Mouse (Mus musculus): ENCODE data around the gene Chmp2b. TPM values are rescaled to one million over a fixed set of nuclear protein-coding genes. Genes with fewer than 3 reads are reported as not detected.
A peak's percentile ranks its signal among the peaks of the same experiment; 100 is the strongest.

Gene Chmp2b
- polyA plus RNA-seq, 1 experiment from 2014 or later, result 26.6 TPM

GRCm38 (mm10) chr16:65559591-65559990, 2.9 kb downstream of the Chmp2b start:
- H3K4me1 ChIP-seq (ENCODE audit: insufficient read depth), result peaks cover 13% of the 10 kb centered on the region
- H3K9me3 ChIP-seq (ENCODE audit: low read length), result no peaks in the 10 kb centered on the region
- H3K36me3 ChIP-seq (replicated peaks; ENCODE audit: insufficient read depth, low read length), result no peaks in the 10 kb centered on the region
- WGBS (ENCODE audit: insufficient replicate concordance), result 46% methylated on average over 2 of the region's 2 CpGs
- H3K4me2 ChIP-seq (ENCODE audit: low read depth, low read length), result no peak overlapping the region
- TF ChIP-seq EP300 (IDR thresholded peaks at IDR 0.05; ENCODE audit: low read depth) (no peak), CTCF (IDR thresholded peaks at IDR 0.05; ENCODE audit: low read depth) (no peak)
- H3K27me3 ChIP-seq (ENCODE audit: insufficient read depth, low read length), result no peaks in the 10 kb centered on the region
- H3K9ac ChIP-seq (replicated peaks), result no peak overlapping the region
- no peak overlapping the region for H3K27ac ChIP-seq (ENCODE audit: low read depth)
- DNase-seq, result no peak
- ATAC-seq, result peak; percentile 24; the same call in 1 of the 2 replicates
- H3K4me3 ChIP-seq (ENCODE audit: low read depth, low read length), result no peak overlapping the region

DNA sequence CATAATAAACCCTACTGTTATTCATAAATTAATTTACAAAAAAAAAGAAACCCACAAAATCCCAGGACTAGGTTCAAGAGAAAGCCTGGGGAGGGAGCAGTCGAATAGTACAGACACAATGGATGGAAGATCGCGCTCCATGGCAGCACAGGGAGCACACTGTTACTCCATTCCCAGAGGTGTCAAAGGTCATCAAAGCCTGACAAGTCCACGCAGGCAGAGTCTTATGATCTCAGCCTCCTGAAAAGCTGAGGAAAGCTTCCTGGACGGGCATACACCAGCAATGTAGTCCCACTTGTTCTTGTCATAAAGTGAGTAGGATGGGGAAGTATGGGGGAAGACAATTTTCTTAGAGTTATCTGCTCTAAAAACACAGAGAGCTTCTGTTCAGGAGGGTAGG, 5.2 kb downstream of the Chmp2b start:
- no peak overlapping the region for H3K9ac ChIP-seq (replicated peaks)
- TF ChIP-seq CTCF (IDR thresholded peaks at IDR 0.05; ENCODE audit: low read depth), result no peak
- no peak for TF ChIP-seq EP300 (IDR thresholded peaks at IDR 0.05; ENCODE audit: low read depth)
- H3K27me3 ChIP-seq (ENCODE audit: insufficient read depth, low read length), result no peaks in the 10 kb centered on the region
- H3K27ac ChIP-seq (ENCODE audit: low read depth), result no peak overlapping the region
- H3K9me3 ChIP-seq (ENCODE audit: low read length), result no peaks in the 10 kb centered on the region
- 71% methylated on average over 5 of the region's 5 CpGs for WGBS (ENCODE audit: insufficient replicate concordance)
- no peak overlapping the region for H3K4me2 ChIP-seq (ENCODE audit: low read depth, low read length)
- ATAC-seq (no peak), DNase-seq (no peak)
- no peaks in the 10 kb centered on the region for H3K36me3 ChIP-seq (replicated peaks; ENCODE audit: insufficient read depth, low read length)
- H3K4me3 ChIP-seq (ENCODE audit: low read depth, low read length), result no peak overlapping the region
- peaks cover 13% of the 10 kb centered on the region for H3K4me1 ChIP-seq (ENCODE audit: insufficient read depth)

DNA sequence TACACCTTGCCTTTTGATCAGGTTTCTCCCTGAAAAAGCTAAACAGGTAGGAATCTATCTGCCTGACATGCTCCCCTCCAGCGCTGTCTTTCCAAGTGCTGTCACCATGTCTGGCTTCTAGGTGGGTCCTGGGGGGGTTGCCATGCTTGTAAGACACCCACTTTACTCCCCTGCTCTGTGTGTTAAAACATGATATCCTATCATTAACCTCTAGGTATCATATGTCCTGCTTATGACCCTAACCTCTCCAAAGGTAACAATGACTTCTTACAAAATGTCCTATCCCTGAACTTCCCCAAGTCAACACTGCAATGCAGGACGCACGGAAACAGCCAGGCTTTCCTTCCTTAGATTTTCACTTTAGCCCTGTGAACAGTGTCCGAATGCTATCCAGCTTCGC, 8.3 kb downstream of the Chmp2b start:
- peaks cover 8% of the 10 kb centered on the region; the same call in 1 of the 2 replicates for H3K36me3 ChIP-seq (replicated peaks; ENCODE audit: insufficient read depth, low read length)
- TF ChIP-seq EP300 (IDR thresholded peaks at IDR 0.05; ENCODE audit: low read depth), result no peak
- no peak for TF ChIP-seq CTCF (IDR thresholded peaks at IDR 0.05; ENCODE audit: low read depth)

DNA sequence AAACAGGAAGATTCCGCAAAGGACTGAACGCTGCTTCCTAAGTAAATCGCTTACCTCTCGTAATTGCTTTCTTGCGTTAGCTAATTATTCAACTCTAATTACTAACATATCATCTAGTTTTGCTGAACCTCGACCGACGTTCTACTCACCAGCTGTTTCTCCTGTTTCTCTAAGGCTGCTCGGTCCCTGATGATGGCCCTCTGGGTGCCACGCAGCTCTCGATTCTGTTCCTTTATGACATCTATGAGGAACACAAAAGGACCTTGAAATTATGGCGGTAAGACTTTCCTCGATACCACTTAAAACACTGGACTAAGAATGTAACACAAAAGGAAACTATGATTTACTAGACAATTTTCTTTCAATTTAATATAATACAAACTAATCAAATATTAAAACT, 11.7 kb downstream of the Chmp2b start:
- no peaks in the 10 kb centered on the region for H3K4me1 ChIP-seq (ENCODE audit: insufficient read depth)
- no peak overlapping the region for H3K27ac ChIP-seq (ENCODE audit: low read depth)
- no peaks in the 10 kb centered on the region for H3K27me3 ChIP-seq (ENCODE audit: insufficient read depth, low read length)
- ATAC-seq (no peak), DNase-seq (no peak)
- TF ChIP-seq CTCF (IDR thresholded peaks at IDR 0.05; ENCODE audit: low read depth) (no peak), EP300 (IDR thresholded peaks at IDR 0.05; ENCODE audit: low read depth) (no peak)
- no peaks in the 10 kb centered on the region for H3K9me3 ChIP-seq (ENCODE audit: low read length)
- no peak overlapping the region for H3K9ac ChIP-seq (replicated peaks)
- H3K36me3 ChIP-seq (replicated peaks; ENCODE audit: insufficient read depth, low read length), result peaks cover 13% of the 10 kb centered on the region
- 87% methylated on average over 13 of the region's 13 CpGs for WGBS (ENCODE audit: insufficient replicate concordance)
- no peak overlapping the region for H3K4me3 ChIP-seq (ENCODE audit: low read depth, low read length)
- no peak overlapping the region for H3K4me2 ChIP-seq (ENCODE audit: low read depth, low read length)

More for the DNA sequence above, 8.3 kb downstream of the Chmp2b start:
- no peak overlapping the region for H3K4me2 ChIP-seq (ENCODE audit: low read depth, low read length)
- H3K4me3 ChIP-seq (ENCODE audit: low read depth, low read length), result no peak overlapping the region
- WGBS (ENCODE audit: insufficient replicate concordance), result 67% methylated on average over 5 of the region's 5 CpGs
- ATAC-seq (no peak), DNase-seq (no peak)
- no peak overlapping the region for H3K9ac ChIP-seq (replicated peaks)
- H3K9me3 ChIP-seq (ENCODE audit: low read length), result no peaks in the 10 kb centered on the region
- H3K27me3 ChIP-seq (ENCODE audit: insufficient read depth, low read length), result no peaks in the 10 kb centered on the region
- H3K27ac ChIP-seq (ENCODE audit: low read depth), result no peak overlapping the region
- H3K4me1 ChIP-seq (ENCODE audit: insufficient read depth), result peaks cover under 1% of the 10 kb centered on the region; the same call in 1 of the 2 replicates

- TF ChIP-seq CTCF (IDR thresholded peaks at IDR 0.05; ENCODE audit: low read depth), result no peak
- TF ChIP-seq EP300 (IDR thresholded peaks at IDR 0.05; ENCODE audit: low read depth), result no peak
- Histone ChIP-seq H3K4me1 (ENCODE audit: insufficient read depth) (no peaks in the 10 kb centered on the region), H3K27me3 (ENCODE audit: insufficient read depth, low read length) (no peaks in the 10 kb centered on the region), H3K36me3 (replicated peaks; ENCODE audit: insufficient read depth, low read length) (peaks cover 23% of the 10 kb centered on the region), H3K4me3 (ENCODE audit: low read depth, low read length) (no peak overlapping the region), H3K4me2 (ENCODE audit: low read depth, low read length) (no peak overlapping the region), H3K9me3 (ENCODE audit: low read length) (no peaks in the 10 kb centered on the region), H3K27ac (ENCODE audit: low read depth) (no peak overlapping the region), H3K9ac (replicated peaks) (no peak overlapping the region)
- WGBS (ENCODE audit: insufficient replicate concordance), result 39% methylated on average over 7 of the region's 7 CpGs
- ATAC-seq (no peak), DNase-seq (no peak)
These were observed 13.6 kb downstream of the Chmp2b start for GRCm38 (mm10) chr16:65548960-65549359.

DNA sequence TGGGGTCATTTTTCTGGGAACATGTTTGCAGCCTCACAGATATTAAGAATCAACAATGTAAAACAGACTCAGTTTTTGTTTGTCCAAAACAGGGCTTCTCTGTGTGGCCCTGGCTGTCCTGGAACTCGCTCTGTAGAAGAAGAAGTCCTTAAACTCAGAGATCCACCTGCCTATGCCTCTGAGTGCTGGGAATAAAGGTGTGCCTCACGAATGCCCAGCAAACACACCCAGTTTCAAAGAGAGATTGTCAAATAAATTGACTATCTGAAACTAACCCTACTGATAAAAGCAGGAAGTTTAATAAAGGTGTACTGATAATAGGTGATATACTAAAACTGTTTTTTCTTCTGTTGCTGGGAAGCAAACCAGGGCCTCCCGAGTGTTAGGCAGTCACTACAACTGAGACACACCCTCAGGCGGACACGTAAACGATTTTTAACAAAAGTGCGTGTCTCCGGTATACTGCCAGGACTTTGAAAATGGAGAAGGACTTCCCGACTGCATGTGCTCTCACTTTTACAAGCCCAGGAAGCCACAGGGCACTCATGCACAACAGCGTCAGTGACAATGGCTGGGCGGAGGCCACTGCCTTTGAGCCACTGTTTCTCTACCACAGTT, 18.7 kb downstream of the Chmp2b start:
- Histone ChIP-seq H3K4me3 (ENCODE audit: low read depth, low read length) (no peak overlapping the region), H3K27ac (ENCODE audit: low read depth) (no peak overlapping the region), H3K4me1 (ENCODE audit: insufficient read depth) (no peaks in the 10 kb centered on the region), H3K27me3 (ENCODE audit: insufficient read depth, low read length) (no peaks in the 10 kb centered on the region), H3K36me3 (replicated peaks; ENCODE audit: insufficient read depth, low read length) (peaks cover 28% of the 10 kb centered on the region), H3K9ac (replicated peaks) (no peak overlapping the region), H3K9me3 (ENCODE audit: low read length) (no peaks in the 10 kb centered on the region), H3K4me2 (ENCODE audit: low read depth, low read length) (no peak overlapping the region)
- no peak for TF ChIP-seq CTCF (IDR thresholded peaks at IDR 0.05; ENCODE audit: low read depth)
- no peak for TF ChIP-seq EP300 (IDR thresholded peaks at IDR 0.05; ENCODE audit: low read depth)
- DNase-seq (no peak), ATAC-seq (no peak)
- WGBS (ENCODE audit: insufficient replicate concordance), result 85% methylated on average over 11 of the region's 11 CpGs
